ENCODE assay signal across 8 mouse cellular contexts in the genomic region with DNA sequence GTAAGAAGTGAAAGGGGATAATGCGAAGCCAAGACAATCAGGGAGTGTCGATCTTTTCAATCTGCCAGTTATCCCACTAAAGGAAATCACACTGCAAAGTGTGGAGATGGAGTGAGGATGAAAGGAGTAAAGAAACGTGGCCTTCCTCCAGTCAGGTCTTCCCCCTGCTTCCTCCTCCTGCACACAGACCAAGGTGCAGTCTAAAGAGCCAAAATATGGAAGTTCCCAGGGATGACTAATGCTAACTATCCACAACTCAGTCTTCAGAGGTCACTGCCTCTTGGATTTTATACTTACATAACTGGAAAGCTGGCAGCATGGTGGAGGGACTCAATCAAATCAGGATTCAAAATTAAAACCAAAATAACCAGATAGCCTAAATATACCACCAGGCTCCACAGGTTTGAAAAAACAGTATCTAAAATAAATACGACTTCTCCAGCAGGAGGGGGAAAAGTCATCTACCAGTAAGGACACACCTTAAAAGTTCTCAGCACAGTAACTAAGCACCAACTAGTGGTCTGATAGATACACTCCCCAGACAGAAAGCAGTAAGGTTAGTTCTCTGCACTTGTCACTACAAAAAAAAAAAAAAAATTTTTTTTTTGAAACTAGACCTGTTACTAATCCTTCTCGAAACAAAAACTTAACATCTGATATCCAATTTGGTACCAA. TPM values are rescaled to one million over a fixed set of nuclear protein-coding genes. Genes with fewer than 3 reads are reported as not detected.
A peak's percentile ranks its signal among the peaks of the same experiment; 100 is the strongest.
DNase-seq lines count a peak whose midpoint lies in the region; ATAC-seq and TF ChIP-seq lines count a peak whose summit lies in the region.

No protein-coding gene starts in this region.

- H3K4me2 ChIP-seq in hindbrain, embryonic 16.5 days (ENCODE audit: low read length), result peak overlapping the region; percentile 73
- H3K4me2 ChIP-seq in midbrain, embryonic 13.5 days (replicated peaks), result peak overlapping the region; percentile 65

- ATAC-seq in hindbrain, embryonic 16.5 days, result no peak
- no peak for ATAC-seq in midbrain, embryonic 13.5 days

- no peaks in the 10 kb centered on the region for H3K27me3 ChIP-seq in hindbrain, embryonic 16.5 days (replicated peaks; ENCODE audit: control insufficient read depth, insufficient read depth, low read length)
- 0 out of 2 replicates have a peak, but pooled peaks cover 2% of the 10 kb centered on the region for H3K27me3 ChIP-seq in midbrain, embryonic 13.5 days

- WGBS in lung, adult 2 months, result 16% methylated on average over 5 of the region's 5 CpGs
- WGBS in bone marrow, adult 2 months, result 3% methylated on average over 5 of the region's 5 CpGs
- WGBS in hindbrain, embryonic 16.5 days, result 28% methylated on average over 5 of the region's 5 CpGs
- 12% methylated on average over 5 of the region's 5 CpGs for WGBS in midbrain, embryonic 13.5 days

- peak overlapping the region; percentile 5; the same call in 1 of the 2 replicates for H3K27ac ChIP-seq in bone marrow, adult 2 months (ENCODE audit: control insufficient read depth, insufficient read depth, low read depth, low read length, poor library complexity)
- H3K27ac ChIP-seq in hindbrain, embryonic 16.5 days (ENCODE audit: low read depth, low read length), result no peak overlapping the region
- no peak overlapping the region for H3K27ac ChIP-seq in midbrain, embryonic 13.5 days
- H3K27ac ChIP-seq in left cerebral cortex, adult 2 months, result no peak overlapping the region

- no peak for TF ChIP-seq CTCF in lung, adult 2 months (IDR thresholded peaks at IDR 0.05; ENCODE audit: insufficient read depth, low read length)
- TF ChIP-seq CTCF in bone marrow, adult 2 months (IDR thresholded peaks at IDR 0.05; ENCODE audit: control insufficient read depth, insufficient read depth, low read length), result no peak
- no peak for TF ChIP-seq CTCF in left cerebral cortex, adult 2 months (IDR thresholded peaks at IDR 0.05)

- TF ChIP-seq POLR2A in lung, adult 2 months (IDR thresholded peaks at IDR 0.05; ENCODE audit: borderline replicate concordance, extremely low read depth, low read depth, low read length), result no peak
- no peak for TF ChIP-seq POLR2A in bone marrow, adult 2 months (IDR thresholded peaks at IDR 0.05; ENCODE audit: borderline replicate concordance, control insufficient read depth, low read depth, low read length)

- H3K4me1 ChIP-seq in lung, adult 2 months (ENCODE audit: control insufficient read depth, insufficient read depth, low read length), result peaks cover 29% of the 10 kb centered on the region
- H3K4me1 ChIP-seq in bone marrow, adult 2 months (ENCODE audit: control insufficient read depth, insufficient read depth, low read length), result peaks cover 6% of the 10 kb centered on the region; the same call in 1 of the 2 replicates
- H3K4me1 ChIP-seq in hindbrain, embryonic 16.5 days (ENCODE audit: control insufficient read depth, insufficient read depth, low read depth, low read length), result peaks cover 17% of the 10 kb centered on the region
- peaks cover 76% of the 10 kb centered on the region for H3K4me1 ChIP-seq in midbrain, embryonic 13.5 days (replicated peaks)

- intact Hi-C loops in left cerebral cortex, adult 2 months (cut with DNase I), result no loop called here

- no peaks in the 10 kb centered on the region for H3K9me3 ChIP-seq in hindbrain, embryonic 16.5 days (ENCODE audit: control insufficient read depth, low read length)
- H3K9me3 ChIP-seq in midbrain, embryonic 13.5 days, result no peaks in the 10 kb centered on the region

- H3K36me3 ChIP-seq in hindbrain, embryonic 16.5 days (ENCODE audit: control insufficient read depth, insufficient read depth, low read length), result no peaks in the 10 kb centered on the region
- H3K36me3 ChIP-seq in midbrain, embryonic 13.5 days, result no peaks in the 10 kb centered on the region

- H3K9ac ChIP-seq in hindbrain, embryonic 16.5 days (ENCODE audit: low read depth, low read length), result no peak overlapping the region
- H3K9ac ChIP-seq in midbrain, embryonic 13.5 days (replicated peaks), result peak overlapping the region; percentile 85; the same call in 1 of the 2 replicates

- H3K4me3 ChIP-seq in lung, adult 2 months (replicated peaks; ENCODE audit: extremely low read depth, low read depth, low read length), result peak overlapping the region; percentile 80
- peak overlapping the region; percentile 55 for H3K4me3 ChIP-seq in bone marrow, adult 2 months (replicated peaks; ENCODE audit: control insufficient read depth, low read depth, low read length)
- peak overlapping the region; percentile 81 for H3K4me3 ChIP-seq in hindbrain, embryonic 16.5 days (ENCODE audit: low read length)
- H3K4me3 ChIP-seq in midbrain, embryonic 13.5 days (replicated peaks), result peak overlapping the region; percentile 83
- no peak overlapping the region for H3K4me3 ChIP-seq in left cerebral cortex, adult 2 months

- DNase-seq in lung, adult 2 months, result no peak
- DNase-seq in lung, adult 18-20 months, result no peak
- no peak for DNase-seq in ovary, postnatal 10 days (ENCODE audit: low spot score)
- DNase-seq in thymus, postnatal 14 days, result no peak
- no peak for DNase-seq in left cerebral cortex, adult 2 months (ENCODE audit: extremely low spot score in 1 of 2, low spot score in 2 of 2)

RNA-seq across cellular contexts. Expression of a gene that starts 18.5 kb away (rescaled TPM):
- polyA plus RNA-seq in lung, adult 2 months (2012; rRNA removed), result 13.7 and 19.8 TPM in 2 replicates
- polyA plus RNA-seq in bone marrow, adult 2 months (2011; ENCODE audit: insufficient read depth, insufficient read length, low replicate concordance, missing spikeins), result 10.1 and 23.7 TPM in 2 replicates
- polyA plus RNA-seq in hindbrain, embryonic 16.5 days (2015; fragmentation: Nextera tagmentation; extraction: Ambion mirVana), result 0.92 and 1.0 TPM in 2 replicates
- 1.8 and 1.9 TPM in 2 replicates for polyA plus RNA-seq in midbrain, embryonic 13.5 days (2015; fragmentation: Nextera tagmentation; extraction: Ambion mirVana)
- 1 to 10 TPM; 2.9 to 3.4 TPM for total RNA-seq in left cerebral cortex, adult 2 months (2021)
